Mouse (Mus musculus) heart, embryonic 12.5 days (tissue): ENCODE results near the gene D630003M21Rik. TPM values are rescaled to one million over a fixed set of nuclear protein-coding genes. Genes with fewer than 3 reads are reported as not detected.
A peak's percentile ranks its signal among the peaks of the same experiment; 100 is the strongest.

ENCODE experiments used
- ATAC-seq: fragments of 200-750 bp; cut with Nextera tagmentation; 2 replicates; pipeline ENCODE4 v1.8.0; 2017; ENCODE audit warnings: moderate TSS enrichment, moderate library complexity; ENCODE audit not compliant: insufficient number of reproducible peaks, low FRiP score
- H3K27ac ChIP-seq: fragments of 300-500 bp; sonication (generic); 2 replicates; pipeline ENCODE4 v1.5.1; 2016; ENCODE audit warnings: mild to moderate bottlenecking, moderate library complexity; ENCODE audit not compliant: poor library complexity, severe bottlenecking
- H3K27me3 ChIP-seq: fragments of 300-500 bp; sonication (generic); replicated peaks from 2 replicates; pipeline ENCODE4 v1.6.1; 2016; ENCODE audit warnings: mild to moderate bottlenecking, moderate library complexity
- H3K36me3 ChIP-seq: fragments of 300-500 bp; sonication (generic); 2 replicates; pipeline ENCODE4 v1.6.1; 2016; ENCODE audit warnings: mild to moderate bottlenecking, moderate library complexity
- H3K4me1 ChIP-seq: fragments of 300-500 bp; sonication (generic); replicated peaks from 2 replicates; pipeline ENCODE4 v1.6.1; 2016; ENCODE audit warnings: mild to moderate bottlenecking
- H3K4me2 ChIP-seq: fragments of 300-500 bp; sonication (generic); 2 replicates; pipeline ENCODE4 v1.6.1; 2016; ENCODE audit warnings: mild to moderate bottlenecking, moderate library complexity
- H3K4me3 ChIP-seq: fragments of 300-500 bp; sonication (generic); 2 replicates; pipeline ENCODE4 v1.5.1; 2016; ENCODE audit warnings: mild to moderate bottlenecking
- H3K9ac ChIP-seq: fragments of 300-500 bp; sonication (generic); 2 replicates; pipeline ENCODE4 v1.6.1; 2016; ENCODE audit warnings: mild to moderate bottlenecking, moderate library complexity
- H3K9me3 ChIP-seq: fragments of 300-500 bp; sonication (generic); replicated peaks from 2 replicates; pipeline ENCODE4 v1.6.1; 2016; ENCODE audit warnings: mild to moderate bottlenecking, moderate library complexity
- WGBS: fragments of 180-500 bp; shearing (Covaris S2); methylation state at CpG from one replicate; pipeline ENCODE4 v1.1.7; 2016; 5-methylcytosine and 5-hydroxymethylcytosine counted together
- polyA plus RNA-seq: library from polyadenylated mRNA; unstranded; fragments of >200 nt; fragmentation: Nextera tagmentation; extraction: Ambion mirVana; gene quantifications from 2 replicates; pipeline ENCODE4 v1.2.1, GENCODE M21; 2016

The D630003M21Rik gene
- polyA plus RNA-seq, 1 experiment from 2014 or later, result 1.1 TPM

DNA sequence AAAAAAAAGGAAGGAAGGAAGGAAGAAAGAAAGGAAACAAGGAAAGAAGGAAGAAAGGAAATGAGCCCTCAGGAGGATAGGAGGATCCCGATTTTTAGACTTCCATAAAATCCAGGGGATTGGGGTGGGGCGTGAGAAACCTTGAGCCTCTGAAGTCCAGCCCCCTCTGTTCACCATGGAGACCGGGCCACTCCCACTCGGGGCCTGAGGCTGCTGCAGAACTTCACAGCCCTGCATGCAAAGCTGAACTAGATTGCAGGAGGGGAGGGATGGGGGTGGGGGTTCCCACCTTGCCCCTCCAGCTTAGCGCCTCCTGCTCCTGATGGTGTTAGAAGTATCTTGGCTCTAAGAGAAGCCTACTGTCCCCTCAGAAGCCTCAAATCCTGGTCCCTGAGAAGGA, 27.9 kb upstream of the D630003M21Rik start:
- Histone ChIP-seq H3K27me3 (peaks cover 37% of the 10 kb centered on the region), H3K4me1 (peaks cover 28% of the 10 kb centered on the region), H3K4me2 (no peak overlapping the region), H3K9me3 (no peaks in the 10 kb centered on the region), H3K36me3 (no peaks in the 10 kb centered on the region), H3K4me3 (no peak overlapping the region), H3K9ac (no peak overlapping the region), H3K27ac (no peak overlapping the region)
- WGBS, result 18% methylated on average over 5 of the region's 5 CpGs
- ATAC-seq, result no peak

DNA sequence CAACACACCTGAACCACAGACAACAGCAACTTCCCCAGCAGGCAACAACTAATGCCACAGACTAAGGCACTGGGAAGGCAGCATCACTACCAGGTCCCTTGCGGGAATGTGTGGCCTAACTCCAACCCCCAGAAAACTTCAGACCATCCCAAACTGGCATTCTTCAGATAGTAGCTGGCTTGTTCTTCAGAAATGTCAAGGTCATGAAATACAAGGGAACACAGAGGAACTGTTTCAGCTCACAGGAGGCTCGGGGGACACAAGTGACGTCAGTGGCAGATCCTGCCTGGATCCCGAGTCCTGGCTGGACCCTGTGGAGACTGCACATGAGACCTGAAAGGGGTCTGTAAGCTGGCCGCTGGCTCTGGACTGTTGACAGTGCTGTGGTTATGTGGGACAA, 24.8 kb upstream of the D630003M21Rik start:
- Histone ChIP-seq H3K27me3 (peaks cover 10% of the 10 kb centered on the region), H3K9ac (no peak overlapping the region), H3K36me3 (no peaks in the 10 kb centered on the region), H3K4me1 (peaks cover 47% of the 10 kb centered on the region), H3K27ac (no peak overlapping the region), H3K4me2 (no peak overlapping the region), H3K4me3 (no peak overlapping the region), H3K9me3 (no peaks in the 10 kb centered on the region)
- ATAC-seq, result no peak
- 44% methylated on average over 5 of the region's 5 CpGs for WGBS

DNA sequence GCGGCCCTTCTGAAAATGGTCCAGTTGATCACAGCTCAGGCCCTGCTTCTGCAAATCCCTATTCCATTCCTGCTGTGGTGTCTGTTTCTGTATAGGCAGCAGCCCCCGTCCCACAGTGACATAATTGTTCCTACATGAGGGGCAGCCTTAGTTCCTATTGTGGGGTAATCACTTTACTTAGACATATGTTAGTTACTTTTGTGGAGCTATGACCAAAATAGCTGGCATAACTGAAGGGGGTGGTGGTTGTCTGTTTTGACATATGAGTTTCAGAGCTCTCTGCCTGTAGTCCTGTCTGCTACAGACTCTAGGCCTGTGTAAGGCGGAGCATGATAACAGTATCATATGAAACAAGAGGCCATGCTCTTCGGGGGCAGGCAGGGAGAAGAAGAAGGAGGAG, 21.5 kb upstream of the D630003M21Rik start:
- 59% methylated on average over 4 of the region's 4 CpGs for WGBS
- Histone ChIP-seq H3K27ac (no peak overlapping the region), H3K4me1 (peaks cover 41% of the 10 kb centered on the region), H3K4me3 (no peak overlapping the region), H3K27me3 (no peaks in the 10 kb centered on the region), H3K9me3 (no peaks in the 10 kb centered on the region), H3K9ac (peak overlapping the region; percentile 15; the same call in 1 of the 2 replicates), H3K4me2 (no peak overlapping the region), H3K36me3 (no peaks in the 10 kb centered on the region)
- no peak for ATAC-seq

DNA sequence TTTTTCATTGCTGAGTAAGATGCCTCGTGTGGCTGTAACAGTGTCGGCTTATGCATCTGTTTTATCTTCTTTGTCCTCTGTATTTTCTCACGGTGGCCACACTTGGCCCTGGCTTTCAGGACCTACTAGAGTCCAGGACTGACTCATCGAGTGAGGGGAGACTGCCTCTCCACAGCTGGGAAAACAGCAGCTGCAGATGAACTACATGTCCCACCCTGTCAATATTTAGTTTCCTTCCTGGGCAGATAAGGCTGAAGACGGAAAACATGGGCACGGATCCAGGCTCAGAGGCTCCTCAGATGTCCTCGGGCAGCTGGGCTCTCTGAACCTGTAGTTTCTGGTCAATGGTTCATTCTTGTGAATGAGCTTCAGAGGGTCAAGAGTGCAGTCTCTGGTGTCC, 19.3 kb upstream of the D630003M21Rik start:
- Histone ChIP-seq H3K4me3 (no peak overlapping the region), H3K9me3 (no peaks in the 10 kb centered on the region), H3K4me1 (peaks cover 31% of the 10 kb centered on the region), H3K27me3 (no peaks in the 10 kb centered on the region), H3K27ac (no peak overlapping the region), H3K4me2 (no peak overlapping the region), H3K36me3 (no peaks in the 10 kb centered on the region), H3K9ac (no peak overlapping the region)
- peak; percentile 81 for ATAC-seq
- 33% methylated on average over 7 of the region's 7 CpGs for WGBS

DNA sequence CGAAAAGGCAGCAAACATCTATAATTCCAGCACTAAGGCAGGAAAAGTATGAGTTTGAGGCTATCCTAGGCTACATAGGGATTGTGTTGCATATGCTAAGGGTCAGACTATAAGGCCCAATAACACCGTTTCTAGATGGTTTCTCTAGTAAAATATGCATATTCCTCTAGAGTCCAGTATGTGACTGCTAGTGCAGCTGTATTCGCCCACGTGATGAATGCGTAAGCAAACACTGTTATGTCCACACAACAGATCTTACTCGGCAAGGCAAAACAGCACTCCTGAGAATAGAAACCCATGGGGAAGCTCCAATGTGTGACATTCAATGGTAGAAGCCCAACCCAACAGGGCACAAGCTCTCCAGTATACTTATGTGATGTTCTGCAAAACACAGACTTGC, 18.8 kb upstream of the D630003M21Rik start:
- Histone ChIP-seq H3K27ac (no peak overlapping the region), H3K9ac (no peak overlapping the region), H3K4me1 (peaks cover 30% of the 10 kb centered on the region), H3K9me3 (no peaks in the 10 kb centered on the region), H3K36me3 (no peaks in the 10 kb centered on the region), H3K4me3 (no peak overlapping the region), H3K27me3 (no peaks in the 10 kb centered on the region), H3K4me2 (no peak overlapping the region)
- no peak for ATAC-seq
- WGBS, result 77% methylated on average over 6 of the region's 6 CpGs

DNA sequence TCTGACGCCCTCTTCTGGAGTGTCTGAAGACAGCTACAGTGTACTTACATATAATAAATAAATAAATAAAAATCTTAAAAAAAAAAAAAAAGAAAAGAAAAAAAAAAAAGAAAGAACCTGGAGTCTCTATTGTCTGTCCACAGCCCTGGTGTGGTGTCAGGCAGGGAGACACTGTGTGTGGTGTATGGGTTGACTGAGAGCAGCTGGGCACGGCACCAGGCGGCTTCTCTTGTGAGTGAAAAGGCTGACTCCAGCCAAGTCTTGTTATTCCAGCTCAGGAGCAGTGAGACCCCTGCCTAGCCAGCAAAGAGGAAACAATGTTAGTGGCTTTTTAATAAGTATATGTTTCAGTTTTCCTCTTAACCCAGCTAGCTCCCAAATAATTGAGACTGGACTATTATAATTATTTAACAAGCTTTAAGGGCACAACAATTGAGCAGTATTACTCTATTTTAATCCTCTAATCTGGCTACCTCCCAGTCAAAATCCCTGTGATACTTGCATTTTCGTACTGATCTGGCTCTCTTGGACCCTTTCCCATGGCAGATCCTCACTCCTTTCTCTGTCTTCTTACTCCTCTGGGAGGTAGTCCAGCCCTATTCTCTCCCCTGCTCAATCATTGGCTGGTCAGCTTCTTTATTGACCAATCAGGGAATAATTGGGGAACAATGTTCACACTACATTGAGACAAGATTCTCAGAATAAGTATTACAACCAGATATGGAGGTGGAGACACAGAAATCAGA, 16.2 kb upstream of the D630003M21Rik start:
- H3K4me2 ChIP-seq, result no peak overlapping the region
- H3K9ac ChIP-seq, result no peak overlapping the region
- 66% methylated on average over 4 of the region's 4 CpGs for WGBS
- H3K4me3 ChIP-seq, result no peak overlapping the region
- no peak for ATAC-seq
- H3K4me1 ChIP-seq, result peaks cover 8% of the 10 kb centered on the region
- H3K9me3 ChIP-seq, result 0 out of 2 replicates have a peak, but pooled peaks cover under 1% of the 10 kb centered on the region
- H3K27me3 ChIP-seq, result no peaks in the 10 kb centered on the region
- H3K27ac ChIP-seq, result no peak overlapping the region
- H3K36me3 ChIP-seq, result no peaks in the 10 kb centered on the region

DNA sequence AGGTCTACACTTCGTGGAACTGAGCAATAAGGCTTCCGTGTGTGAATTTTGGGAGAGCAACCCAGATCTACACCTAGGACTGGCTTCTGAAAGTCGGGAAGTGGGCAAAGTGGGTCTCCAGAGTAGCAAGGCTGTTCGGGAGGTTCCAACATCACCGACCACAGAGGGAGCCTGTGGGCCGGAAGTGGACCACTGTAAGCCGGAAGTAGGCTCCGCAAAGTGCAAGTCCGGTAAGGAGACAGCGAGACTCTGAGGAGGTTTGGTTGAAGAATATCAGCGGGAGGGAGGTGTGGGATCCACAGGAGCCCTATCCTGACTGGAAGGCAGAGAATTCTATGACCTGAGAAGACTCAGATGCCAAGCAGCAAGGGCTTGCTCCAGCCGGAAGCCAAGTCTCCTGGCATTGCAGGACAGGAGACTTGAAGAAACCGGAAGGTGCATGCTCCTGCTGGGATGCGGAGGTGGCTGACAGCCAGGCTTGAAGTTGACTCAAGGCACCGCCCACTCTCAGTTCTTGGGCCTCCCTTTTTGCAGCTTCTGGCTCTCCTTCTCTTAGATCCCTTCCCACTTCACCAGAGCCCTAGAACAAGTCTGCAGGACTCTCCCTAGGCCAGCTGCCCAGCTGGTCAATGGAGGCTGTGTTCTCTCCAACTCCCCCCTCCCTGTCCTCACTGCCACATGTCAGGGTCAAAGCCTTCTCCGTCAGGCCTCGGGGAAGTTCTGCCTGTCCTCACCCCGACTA, 14.3 kb upstream of the D630003M21Rik start:
- no peak overlapping the region for H3K4me2 ChIP-seq
- no peak overlapping the region for H3K4me3 ChIP-seq
- H3K4me1 ChIP-seq, result peaks cover 5% of the 10 kb centered on the region; the same call in 1 of the 2 replicates
- no peak overlapping the region for H3K27ac ChIP-seq
- H3K9me3 ChIP-seq, result 0 out of 2 replicates have a peak, but pooled peaks cover 8% of the 10 kb centered on the region
- H3K27me3 ChIP-seq, result no peaks in the 10 kb centered on the region
- no peak for ATAC-seq
- no peaks in the 10 kb centered on the region for H3K36me3 ChIP-seq
- WGBS, result 61% methylated on average over 18 of the region's 18 CpGs
- H3K9ac ChIP-seq, result no peak overlapping the region

DNA sequence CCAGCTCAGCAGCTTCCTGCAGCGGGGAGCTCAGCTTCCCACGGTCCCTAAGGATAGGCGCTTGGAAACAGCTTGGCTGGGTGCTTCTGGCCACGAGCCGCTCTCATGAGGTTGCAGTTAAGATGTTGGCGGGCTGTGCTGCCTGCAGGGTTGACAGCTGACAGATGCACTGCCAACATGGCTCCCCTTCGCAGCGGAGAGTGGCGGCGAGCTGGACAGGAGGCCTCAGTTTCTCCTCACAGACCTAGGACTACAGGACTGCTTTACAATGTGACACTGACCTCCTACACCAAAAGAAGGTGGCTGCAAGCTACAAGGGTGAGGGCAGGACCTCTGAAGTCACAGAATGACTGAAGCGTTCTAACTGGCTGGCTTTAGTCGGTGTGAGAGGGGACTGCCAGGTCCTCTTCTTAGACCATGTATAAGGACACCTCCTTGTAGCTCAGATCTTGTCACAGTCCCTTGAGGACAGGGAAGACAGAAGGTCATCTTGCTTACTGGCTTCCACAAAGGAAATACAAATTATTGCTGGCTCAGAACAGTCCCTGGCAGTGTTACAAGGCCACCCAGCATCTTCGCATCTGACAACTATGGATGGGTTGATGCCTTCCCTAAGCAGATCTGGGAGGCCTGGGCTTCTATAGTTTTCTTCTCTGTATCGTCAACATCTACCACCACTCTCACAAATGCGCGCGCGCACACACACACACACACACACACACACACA, 13.3 kb upstream of the D630003M21Rik start:
- H3K4me1 ChIP-seq, result no peaks in the 10 kb centered on the region
- H3K4me3 ChIP-seq, result no peak overlapping the region
- no peak overlapping the region for H3K9ac ChIP-seq
- H3K9me3 ChIP-seq, result 0 out of 2 replicates have a peak, but pooled peaks cover 8% of the 10 kb centered on the region
- H3K4me2 ChIP-seq, result no peak overlapping the region
- no peak for ATAC-seq
- no peaks in the 10 kb centered on the region for H3K27me3 ChIP-seq
- no peaks in the 10 kb centered on the region for H3K36me3 ChIP-seq
- WGBS, result 85% methylated on average over 18 of the region's 18 CpGs
- H3K27ac ChIP-seq, result no peak overlapping the region

DNA sequence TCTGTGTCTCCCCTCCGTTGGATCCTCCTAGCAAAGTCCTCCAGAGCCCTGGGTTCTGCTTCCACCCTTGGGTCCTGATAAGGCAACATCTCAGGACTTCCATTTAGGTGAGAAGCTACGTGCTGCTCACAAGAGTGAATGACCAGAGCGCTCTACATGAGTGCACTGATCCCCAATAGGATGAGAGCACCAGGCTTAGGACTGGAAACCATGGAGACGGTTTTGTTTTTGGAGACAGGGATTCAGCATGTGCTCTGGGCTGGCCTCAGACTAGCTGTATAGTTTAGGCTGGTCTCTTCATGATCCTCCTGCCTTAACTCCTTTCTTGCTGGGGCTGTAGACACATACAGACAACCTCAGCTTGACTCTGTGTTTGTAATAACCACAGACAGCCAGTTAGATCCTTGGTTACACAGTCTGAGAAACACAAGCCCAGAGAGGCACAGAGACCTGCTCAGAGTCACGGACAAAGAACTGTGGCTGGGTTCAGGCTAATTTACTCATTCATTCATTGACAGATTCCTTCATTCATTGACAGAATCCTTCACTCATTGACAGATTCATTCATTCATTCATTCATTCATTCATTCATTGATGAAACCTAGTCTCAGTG, 12.2 kb upstream of the D630003M21Rik start:
- H3K36me3 ChIP-seq, result no peaks in the 10 kb centered on the region
- no peaks in the 10 kb centered on the region for H3K4me1 ChIP-seq
- peaks cover 8% of the 10 kb centered on the region; the same call in 1 of the 2 replicates for H3K9me3 ChIP-seq
- H3K27me3 ChIP-seq, result no peaks in the 10 kb centered on the region
- H3K4me2 ChIP-seq, result no peak overlapping the region
- no peak overlapping the region for H3K27ac ChIP-seq
- no peak overlapping the region for H3K4me3 ChIP-seq
- H3K9ac ChIP-seq, result no peak overlapping the region
- no peak for ATAC-seq
- WGBS, result 59% methylated on average over 5 of the region's 5 CpGs

DNA sequence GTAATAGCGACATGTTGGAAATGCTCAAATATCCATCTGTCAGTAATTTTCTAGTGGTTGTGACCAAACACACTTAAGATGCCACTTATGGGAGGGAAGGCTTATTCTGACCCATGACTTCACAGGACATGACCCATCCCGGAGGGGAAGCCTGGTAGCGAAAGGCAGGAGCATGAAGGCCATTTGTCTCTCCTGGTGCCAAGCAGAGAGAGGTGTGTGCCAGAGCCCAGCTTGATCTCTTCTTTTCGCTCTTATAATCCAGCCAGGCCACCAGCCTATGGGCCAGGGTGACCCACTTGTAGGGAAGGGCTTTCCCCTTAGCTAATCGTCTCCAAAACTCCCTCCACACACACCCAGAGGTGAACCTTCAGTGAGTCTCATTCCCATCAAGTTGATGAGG, 9.1 kb upstream of the D630003M21Rik start:
- H3K4me1 ChIP-seq, result no peaks in the 10 kb centered on the region
- WGBS, result 82% methylated on average over 5 of the region's 5 CpGs

DNA sequence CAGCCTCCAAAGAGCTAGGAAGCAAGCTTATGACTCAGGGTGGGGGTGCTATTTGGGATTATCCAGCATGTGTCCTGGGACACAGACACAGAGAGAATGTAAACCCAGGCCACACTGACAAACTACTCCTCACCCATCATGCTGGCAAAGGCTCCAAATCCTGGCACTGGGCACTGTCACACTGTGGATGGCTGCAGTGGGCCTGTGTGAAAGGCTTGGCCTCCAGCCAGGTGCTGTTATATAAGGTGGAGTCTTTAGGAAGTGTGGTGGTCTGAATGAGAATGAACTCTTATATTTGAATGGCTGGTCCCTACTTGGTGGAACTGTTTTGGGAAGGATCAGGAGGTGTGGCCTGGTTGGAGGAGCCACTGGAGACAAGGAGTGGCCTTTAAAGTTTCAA, 7.7 kb upstream of the D630003M21Rik start:
- Histone ChIP-seq H3K4me2 (no peak overlapping the region), H3K36me3 (no peaks in the 10 kb centered on the region), H3K9ac (no peak overlapping the region), H3K27ac (no peak overlapping the region), H3K4me1 (no peaks in the 10 kb centered on the region), H3K9me3 (peaks cover 8% of the 10 kb centered on the region; the same call in 1 of the 2 replicates), H3K27me3 (no peaks in the 10 kb centered on the region), H3K4me3 (no peak overlapping the region)
- ATAC-seq, result no peak

More for the DNA sequence above, 9.1 kb upstream of the D630003M21Rik start:
- Histone ChIP-seq H3K9ac (no peak overlapping the region), H3K36me3 (no peaks in the 10 kb centered on the region), H3K4me3 (no peak overlapping the region), H3K27ac (no peak overlapping the region), H3K9me3 (peaks cover 8% of the 10 kb centered on the region; the same call in 1 of the 2 replicates), H3K27me3 (no peaks in the 10 kb centered on the region), H3K4me2 (no peak overlapping the region)
- ATAC-seq, result no peak
